Mouse (Mus musculus) mouse trophoblast stem cell (cell line): ENCODE data around the gene Sln.

Experiments used
- in situ Hi-C, 2 experiments: fragments of 300-500 bp; cut with MseI, MboI; formaldehyde crosslinking; loops; 2 replicates in 1 of 2; 3 replicates in 1 of 2; pipeline ENCODE4 v1.15.1; 2025

Gene Sln

DNA sequence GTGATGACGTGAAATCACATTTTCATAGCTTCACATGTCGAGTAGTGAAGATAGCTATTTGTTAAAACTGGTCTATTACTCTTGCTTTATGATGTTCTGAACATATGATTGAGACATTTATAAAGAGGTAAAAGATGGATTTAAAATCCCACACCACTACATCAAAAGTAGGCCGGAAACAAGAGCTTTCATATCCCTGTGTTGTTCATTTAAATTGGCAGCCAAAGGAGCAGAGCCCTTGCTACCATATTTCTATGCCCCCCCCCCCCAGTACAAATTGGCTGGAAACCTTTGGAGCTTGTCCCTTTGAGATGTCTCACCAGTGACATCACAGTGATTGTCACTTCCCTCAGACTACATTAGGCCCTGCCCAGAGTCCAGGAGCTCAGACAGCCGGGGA is at the start of gene Sln:
Gene Sln (plus strand): TSS at position 301 of the 400 bp plus-strand sequence.
- in situ Hi-C loops: no loop called here

DNA sequence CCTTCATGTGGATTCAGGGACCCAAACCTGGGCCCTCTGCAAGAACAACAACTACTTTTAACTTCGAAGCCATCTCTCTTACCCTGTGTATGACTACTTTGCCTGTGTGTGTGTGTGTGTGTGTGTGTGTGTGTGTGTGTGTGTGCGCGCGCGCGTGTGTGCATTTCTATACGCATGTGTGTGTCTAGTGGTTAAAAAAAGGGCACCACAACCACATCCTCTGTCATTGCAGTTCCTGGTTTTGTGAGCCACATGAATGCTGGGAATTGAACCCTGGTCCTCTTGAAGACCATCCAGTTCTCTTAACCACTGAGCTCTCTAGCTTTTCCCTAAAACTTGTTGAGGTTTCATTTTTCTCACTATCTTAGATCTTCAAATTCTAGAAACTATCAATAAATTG is 47.0 kb upstream of the Sln start:
- in situ Hi-C loops: no loop called here

DNA sequence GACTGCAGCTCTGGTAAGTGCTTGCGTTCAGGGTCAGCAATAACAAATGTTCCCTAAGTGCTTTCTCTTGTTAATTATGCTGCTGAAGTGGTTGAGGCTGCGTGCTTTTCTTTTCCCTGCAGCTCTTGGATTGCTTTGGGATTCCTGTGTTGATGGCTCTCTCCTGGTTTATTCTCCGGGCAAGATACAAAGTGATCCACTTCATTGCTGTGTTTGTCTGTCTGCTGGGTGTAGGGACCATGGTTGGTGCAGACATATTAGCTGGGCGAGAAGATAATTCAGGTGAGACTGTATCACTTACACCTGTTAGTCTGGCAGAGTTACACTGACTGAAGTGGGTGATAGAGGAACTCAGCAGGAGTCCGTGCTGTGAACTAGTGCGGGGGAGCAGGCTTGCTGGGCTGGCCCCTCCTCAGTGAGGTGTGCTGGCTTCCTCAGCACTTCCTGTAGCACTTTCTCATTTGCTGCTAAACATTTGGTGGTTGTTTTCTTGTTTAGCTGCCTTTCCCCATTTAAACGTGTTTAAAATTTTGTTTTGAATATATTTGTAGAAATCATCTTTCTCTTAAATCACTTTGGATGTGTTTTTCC is 43.4 kb upstream of the Sln start:
- in situ Hi-C loops: no loop called here

DNA sequence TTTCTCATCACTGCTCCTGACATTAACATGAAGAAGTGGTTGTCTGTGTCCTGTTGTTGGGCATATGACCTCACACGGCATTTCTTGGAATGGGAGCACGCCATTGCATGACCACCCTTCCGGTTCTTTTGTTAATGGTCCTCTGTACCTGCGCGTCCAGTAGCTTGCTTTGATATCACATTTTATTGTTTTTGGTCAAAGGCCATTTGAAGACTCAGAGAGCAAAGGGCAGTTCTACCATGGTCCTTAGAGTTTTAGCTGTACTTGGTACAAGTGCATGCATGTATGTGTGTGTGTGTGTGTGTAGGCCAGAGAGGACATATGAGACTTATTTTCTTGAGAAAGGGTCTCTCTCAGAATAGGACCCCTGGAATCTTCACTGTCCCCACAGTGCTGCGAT is 36.5 kb upstream of the Sln start:
- in situ Hi-C loops: no loop called here

DNA sequence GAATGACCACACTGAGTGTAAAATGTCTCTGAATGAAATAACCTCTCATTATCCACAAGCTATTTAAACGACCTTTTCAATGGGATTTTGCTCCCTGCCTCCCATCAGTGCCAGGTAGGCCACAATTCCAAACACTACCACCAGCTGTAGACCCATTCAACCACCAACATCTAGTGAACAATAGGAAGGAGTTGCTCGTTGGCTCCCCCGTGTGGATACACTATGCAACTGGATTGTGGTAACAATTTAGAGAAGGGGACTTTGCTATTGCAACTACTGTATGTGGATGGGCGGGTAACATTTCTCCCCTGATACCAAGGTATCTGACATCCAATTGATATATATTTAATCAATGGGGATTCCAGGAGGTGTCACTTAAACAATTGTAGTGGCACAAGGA is 31.2 kb upstream of the Sln start:
- in situ Hi-C loops: no loop called here

DNA sequence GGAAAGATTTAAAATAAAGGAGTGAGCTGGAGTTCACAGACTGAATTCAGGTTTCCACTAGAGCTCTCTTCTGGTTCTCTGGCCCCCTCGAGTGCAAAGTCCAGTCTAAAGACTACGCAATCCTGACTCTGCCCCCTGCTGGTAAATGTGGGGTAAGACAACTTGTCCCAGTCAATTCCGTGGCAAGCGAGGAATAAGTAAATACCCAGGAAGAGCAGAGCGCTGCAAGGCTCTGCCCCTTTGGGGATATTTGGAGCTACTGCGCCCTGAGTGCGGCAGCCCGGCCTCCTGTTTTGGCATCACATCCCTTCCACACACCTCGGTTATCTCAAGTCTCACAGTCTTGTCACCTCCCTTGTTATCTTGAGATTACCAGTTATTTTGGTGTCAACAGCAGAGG is 24.6 kb upstream of the Sln start:
- in situ Hi-C loops: loop anchor here (10.0 kb wide), 2 partner anchors 71 to 81 kb away; no protein-coding TSS in a partner anchor

DNA sequence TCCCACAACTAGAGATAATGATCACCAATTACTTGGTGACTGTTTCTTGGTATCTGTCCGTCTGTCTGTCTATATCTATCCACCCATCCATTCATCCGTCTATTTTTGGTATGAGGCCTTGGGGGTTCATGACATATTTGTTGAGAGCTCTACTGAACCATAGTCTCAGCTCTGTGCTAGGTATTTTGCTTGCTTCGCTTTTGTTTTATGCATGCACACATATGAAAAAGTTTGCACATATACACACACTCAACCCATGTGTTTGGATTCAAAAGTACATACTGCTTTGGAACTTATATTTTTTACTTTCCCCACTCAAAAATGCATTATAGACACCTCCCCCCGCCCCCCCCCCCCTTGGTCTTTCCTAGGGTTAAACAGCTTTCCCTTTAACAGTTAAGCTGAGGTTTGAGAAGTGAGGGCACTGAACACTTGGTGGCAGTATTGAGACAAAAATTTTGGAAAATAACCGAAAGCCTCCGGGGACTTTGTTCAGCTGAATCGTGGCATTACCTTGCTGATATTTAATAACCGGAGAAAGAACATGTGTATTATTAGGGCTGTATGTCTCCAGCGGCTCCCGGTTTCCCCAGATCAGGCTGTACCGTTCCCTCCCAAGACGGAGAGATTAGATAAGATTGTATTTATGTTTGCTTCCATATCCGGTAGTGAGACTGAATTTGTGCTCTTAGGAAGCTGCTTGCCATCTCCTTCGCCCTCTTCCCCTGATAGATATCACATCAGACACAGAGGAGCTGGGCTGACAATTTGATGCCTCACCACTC is 20.7 kb upstream of the Sln start:
- in situ Hi-C loops: loop anchor here (10.0 kb wide), 2 partner anchors 74 to 84 kb away; no protein-coding TSS in a partner anchor

DNA sequence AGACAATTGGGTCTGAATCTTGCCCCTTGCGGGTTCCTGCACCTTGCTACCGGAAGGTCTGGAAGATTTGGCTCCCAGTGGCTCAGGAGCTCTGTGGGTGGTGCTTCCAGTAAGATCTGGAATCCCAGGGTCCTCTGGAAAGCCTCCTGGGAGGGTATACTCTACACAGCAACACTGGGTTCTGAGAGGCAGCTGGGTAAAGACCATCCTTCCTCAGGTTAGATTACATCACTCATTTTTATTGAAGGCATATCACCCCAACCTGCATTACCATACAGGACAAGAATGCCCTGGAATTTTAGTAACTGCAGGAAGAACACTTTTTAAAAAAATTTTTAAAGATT is 20.1 kb upstream of the Sln start:
- in situ Hi-C loops: loop anchor here (10.0 kb wide), 2 partner anchors 75 to 85 kb away; no protein-coding TSS in a partner anchor

DNA sequence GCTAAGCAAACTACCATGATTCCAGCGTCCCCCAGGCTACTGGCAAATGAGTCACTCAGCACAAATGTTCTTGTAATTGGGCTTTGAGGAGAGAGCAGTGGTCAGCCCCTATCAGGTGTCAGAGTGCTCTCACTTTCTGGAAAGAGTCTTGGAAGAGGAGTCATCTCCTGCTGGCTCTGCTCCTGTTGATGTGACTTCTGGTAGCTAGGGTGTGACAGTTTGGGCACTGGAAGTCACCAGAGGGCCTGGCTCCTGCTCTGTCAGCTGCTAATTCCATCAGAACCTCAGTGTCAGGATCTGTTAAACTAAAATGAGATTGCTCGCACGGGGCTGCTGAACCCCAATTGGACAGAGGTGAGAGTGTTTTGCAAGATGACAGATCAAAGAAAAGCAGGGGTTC is 14.9 kb upstream of the Sln start:
- in situ Hi-C loops: no loop called here

DNA sequence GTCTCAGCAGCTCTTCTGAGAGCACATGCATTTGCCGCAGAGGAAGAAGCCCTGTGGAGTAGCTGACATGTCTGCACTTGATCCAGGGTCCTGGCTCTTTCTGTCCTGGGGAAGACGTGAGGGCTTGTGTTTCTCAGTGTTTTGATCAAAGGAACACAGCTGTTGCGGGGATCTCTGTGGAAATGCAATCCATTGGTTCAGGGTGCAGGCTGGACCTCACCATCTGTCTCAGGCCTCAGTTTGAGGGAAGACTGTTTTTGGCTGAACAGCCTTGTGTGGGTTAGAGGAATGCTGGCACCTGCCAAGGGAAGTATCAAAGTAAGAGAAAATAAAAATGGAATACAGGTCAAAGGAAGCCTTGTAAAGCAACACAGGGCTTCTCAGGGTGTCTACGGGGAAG is 14.0 kb upstream of the Sln start:
- in situ Hi-C loops: no loop called here

DNA sequence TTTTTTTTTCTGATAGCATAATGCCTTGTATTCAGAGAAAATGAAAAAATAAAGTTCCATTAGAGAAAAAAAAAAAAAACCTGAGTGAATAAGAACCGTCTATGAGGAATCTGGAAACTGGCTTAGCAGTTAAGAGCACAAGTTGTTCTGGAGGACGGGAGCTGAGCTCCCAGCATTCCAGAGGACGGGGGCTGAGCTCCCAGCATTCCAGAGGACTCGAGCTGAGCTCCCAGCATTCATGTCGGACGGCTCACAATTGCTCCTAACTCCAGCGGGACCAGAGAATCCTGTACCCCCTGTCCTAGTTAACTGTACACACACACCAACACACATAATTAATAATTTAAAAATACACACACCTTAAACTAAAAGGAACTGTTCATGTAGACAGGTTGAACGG is 11.1 kb upstream of the Sln start:
- in situ Hi-C loops: no loop called here

DNA sequence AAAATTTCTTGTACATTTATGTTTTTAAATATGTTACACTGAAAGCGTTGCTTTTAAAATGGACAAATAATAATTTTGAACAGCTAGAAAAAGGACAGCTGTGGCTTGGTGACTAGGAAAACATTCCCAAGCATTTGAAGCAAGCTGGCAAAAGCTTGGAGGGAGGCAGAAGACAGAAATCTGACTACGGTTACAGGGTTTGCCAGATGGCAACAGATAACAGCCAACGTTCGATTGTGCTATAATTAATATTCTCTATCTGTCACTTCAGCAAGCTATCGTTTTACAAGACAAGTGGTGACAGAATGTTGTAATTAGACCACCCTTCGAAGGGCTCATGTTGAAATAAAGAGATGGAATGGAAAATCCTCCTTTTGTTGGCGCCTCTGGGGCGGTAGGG is 1.4 kb upstream of the Sln start:
- in situ Hi-C loops: no loop called here

DNA sequence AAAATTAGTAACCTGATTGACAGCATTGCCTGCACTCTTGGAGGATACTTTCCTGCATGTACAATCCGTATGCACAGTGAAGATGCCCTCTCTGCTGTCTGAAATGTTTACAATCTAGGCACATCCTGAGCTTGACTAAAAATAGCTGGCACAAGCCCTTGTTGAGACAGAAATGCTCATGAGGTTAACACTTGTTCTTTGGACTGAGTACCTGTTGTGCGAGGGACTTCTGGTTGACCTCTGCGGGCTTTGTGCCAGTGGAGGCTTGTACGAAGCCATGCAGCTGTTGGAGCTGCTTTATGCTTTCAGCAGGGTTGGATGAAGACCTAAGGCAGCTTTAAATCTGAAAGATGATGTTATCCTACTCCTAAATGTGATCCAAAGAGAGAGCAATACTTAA is 2.2 kb downstream of the Sln start:
- in situ Hi-C loops: no loop called here

DNA sequence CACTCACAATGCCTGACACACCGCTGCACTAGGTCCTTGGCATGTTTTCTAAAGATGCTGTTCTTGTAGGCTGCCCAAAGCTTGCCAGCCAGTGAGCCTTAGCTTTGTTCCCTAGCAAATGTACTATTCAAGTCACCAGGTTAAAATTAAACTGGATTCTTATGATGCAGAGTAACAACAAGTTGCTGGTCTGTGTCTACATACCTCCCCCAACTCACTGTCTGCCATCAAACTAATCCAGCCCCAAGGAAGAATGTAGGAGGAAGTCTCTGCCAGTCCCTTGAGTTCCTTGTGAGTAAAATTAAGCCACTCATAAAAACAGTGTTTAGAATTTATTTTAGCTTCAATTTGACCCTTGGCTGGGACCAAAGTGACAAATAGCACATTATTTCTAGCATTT is 3.7 kb downstream of the Sln start:
- in situ Hi-C loops: no loop called here

DNA sequence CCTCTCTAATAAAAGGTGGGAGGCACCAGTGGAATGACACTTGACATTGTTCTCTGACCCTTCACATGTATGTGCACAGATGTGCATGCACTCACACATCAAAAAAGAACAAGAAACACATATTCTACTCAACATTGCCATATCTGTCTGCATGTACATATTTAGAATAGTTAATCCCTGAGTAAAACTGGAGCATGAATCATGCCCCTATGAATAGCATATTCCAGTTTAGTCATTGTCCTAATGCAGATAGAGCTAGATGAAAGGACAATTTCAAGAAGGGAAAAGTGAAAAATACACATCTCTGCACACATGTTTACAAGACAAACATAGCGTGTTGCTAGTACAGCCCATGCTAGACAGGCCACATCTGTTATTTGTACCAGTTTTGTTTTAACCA is 4.6 kb downstream of the Sln start:
- in situ Hi-C loops: no loop called here

DNA sequence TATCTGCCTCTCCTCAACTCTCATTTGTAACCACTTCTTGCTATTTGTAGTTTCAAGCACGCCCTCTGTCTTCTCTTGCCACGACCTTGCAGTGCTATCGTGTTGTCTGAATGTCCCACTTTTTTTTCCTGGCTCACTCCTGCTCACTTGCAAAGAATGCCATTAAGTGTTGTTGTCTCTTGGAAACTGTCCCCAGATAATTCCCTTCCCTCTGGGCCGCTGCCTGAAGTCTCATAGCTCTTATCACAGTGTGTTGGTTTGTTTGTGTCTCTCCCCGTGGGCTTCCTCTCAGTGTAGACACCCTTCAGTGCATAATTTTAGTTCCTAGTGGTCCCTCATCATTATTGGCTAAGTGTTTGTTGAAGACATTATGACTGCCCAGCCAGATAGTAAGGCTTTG is 7.9 kb downstream of the Sln start:
- in situ Hi-C loops: no loop called here

DNA sequence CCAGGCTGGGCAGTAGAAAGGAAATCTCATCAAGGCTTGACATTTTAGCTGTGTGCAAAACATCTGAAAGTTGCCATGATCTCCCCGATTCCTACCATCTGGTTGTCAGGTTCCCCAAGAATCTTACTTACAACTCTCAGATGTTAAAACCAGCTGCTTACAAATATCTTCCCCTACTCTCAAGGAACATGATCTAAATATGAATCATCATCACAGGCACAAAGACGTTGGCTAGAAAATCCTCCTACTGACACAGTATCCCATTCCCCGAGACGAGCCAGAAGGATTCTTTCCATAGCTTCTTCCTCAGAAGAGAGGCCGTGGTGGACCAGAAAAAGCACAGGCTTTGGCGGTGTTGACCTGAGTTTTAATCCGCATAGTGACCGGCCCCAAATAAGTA is 23.3 kb downstream of the Sln start:
- in situ Hi-C loops: no loop called here

DNA sequence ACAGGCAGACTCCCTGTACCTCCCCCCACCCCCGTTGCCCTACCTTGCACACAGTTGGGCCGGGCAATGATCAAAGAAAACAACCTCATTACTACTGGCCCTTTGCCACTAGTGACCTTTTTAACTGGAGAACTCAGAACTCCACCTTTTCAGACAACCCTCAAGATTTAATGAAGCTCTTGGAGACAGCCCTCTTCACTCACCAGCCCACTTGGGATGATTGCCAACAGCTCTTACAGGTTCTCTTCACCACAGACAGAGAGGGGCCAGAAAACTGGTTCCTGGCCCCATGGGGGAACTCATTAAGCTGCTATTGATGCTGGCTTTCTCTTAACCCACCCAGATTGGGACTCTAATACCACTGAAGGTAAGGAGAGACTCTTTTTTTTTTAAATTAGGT is 27.5 kb downstream of the Sln start:
- in situ Hi-C loops: loop anchor here in 1 of 2 experiments (25.0 kb wide), 1 partner anchor 235 kb away; no protein-coding TSS in a partner anchor

DNA sequence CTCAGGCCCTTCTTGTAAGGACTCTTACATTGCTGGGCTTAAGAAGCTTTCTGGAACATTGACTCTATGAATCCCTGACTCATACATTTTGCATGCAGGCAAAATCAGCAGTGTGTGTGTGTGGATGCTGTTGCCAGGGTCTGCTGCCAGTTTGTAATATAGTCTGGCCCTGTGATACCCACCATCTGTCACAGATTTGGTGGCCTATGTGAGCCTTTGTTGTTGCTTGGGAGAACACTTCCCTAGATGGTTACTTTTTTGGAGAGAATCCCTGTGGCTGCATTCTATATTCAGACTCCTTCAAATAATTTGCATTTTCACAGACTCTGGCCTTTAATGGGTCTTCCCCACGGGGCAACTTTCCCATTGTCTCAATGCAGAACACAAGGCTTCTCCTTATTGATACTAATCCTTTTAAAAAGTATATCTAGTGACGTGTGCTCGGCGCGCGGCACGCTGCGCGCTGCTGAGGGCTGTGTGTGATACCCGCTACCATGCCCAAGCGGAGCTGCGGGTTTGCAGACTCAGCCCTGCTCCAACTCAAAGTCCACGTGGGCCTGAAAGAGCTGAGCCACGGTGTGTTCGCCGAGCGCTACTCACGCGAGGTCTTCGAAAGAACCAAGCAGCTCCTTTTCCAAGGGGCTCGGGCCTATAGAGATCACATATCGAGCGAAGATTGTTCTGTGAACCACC is 33.8 kb downstream of the Sln start:
- in situ Hi-C loops: loop anchor here in 1 of 2 experiments (25.0 kb wide), 1 partner anchor 229 kb away; no protein-coding TSS in a partner anchor

DNA sequence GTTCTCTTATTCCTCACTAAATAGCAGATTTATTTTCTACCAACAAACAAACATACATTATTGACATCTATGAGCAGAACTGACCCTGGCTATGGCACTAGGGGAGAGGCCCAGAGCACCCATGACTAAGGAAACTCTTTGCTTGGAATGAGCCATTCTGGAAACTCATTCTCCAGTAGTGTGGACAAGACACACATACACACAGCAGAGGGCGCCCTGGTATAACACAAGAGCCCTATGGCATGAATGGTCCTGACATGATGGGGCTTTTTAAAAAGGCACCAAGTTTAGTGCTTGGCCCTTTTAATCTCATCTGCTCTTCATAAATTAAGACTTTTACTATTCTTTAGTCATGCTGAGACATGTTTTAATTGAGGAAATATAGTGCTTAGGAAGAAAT is 40.1 kb downstream of the Sln start:
- in situ Hi-C loops: loop anchor here (10.0 to 25.0 kb wide), 2 partner anchors 95 to 222 kb away; no protein-coding TSS in a partner anchor

DNA sequence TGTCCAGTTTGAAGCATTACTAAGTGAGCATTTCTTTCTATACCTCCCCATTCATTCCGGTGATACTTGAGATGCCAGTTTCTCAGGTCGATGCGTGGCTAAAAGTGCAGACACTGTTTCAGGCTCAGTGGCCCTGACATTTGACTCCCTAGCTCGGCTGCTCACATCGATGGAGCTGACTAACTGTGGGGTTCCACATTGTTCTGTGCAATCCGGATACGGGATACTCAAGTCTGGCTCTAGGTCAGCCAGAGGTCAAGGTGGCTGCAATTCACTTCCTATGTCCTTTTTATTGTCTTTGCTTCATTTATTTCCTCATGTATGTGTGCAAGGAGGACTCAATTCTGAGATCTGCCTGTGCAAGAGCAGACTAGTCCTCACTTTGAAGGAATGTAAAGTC is 45.9 kb downstream of the Sln start:
- in situ Hi-C loops: loop anchor here (10.0 to 25.0 kb wide), 2 partner anchors 89 to 216 kb away; no protein-coding TSS in a partner anchor

DNA sequence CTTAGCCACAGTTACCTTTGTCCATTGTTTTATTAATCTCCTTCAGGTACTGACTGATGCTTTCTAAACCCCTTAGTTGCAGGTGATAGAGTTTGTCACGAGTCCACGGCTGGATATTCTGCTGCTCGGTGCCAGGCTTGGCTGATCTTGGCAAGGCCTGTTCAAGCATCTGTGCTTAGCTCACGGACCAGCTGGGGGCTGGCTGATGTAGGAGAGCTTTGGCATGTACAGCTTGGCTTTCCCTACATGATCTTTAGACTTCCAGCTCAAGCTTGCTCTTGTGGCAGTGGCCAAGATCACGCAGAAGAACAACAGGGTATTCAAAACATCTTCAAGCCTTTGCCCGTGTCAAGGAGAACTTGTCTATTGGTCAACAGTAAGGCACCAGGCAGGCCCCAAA is 49.9 kb downstream of the Sln start:
- in situ Hi-C loops: loop anchor here (10.0 to 25.0 kb wide), 2 partner anchors 85 to 212 kb away; no protein-coding TSS in a partner anchor
